Mouse (Mus musculus) stomach, embryonic 14.5 days (tissue): ENCODE data around the gene Ramp1. TPM values are rescaled to one million over a fixed set of nuclear protein-coding genes. Genes with fewer than 3 reads are reported as not detected.

ENCODE experiments used
- ATAC-seq: fragments of 200-750 bp; cut with Nextera tagmentation; 2 replicates; pipeline ENCODE4 v1.8.0; 2017; ENCODE audit warnings: low read depth, moderate TSS enrichment; ENCODE audit not compliant: insufficient number of reproducible peaks, insufficient read depth, low FRiP score
- H3K27ac ChIP-seq: fragments of 300-500 bp; sonication (generic); 2 replicates; pipeline ENCODE4 v1.5.1; 2014; ENCODE audit warnings: mild to moderate bottlenecking, low read length, moderate library complexity, mixed read lengths
- H3K27me3 ChIP-seq: fragments of 300-500 bp; sonication (generic); 2 replicates; pipeline ENCODE4 v1.6.1; 2014; ENCODE audit warnings: low read length, control low read depth, mixed read lengths; ENCODE audit not compliant: control insufficient read depth, insufficient read depth
- H3K36me3 ChIP-seq: fragments of 300-500 bp; sonication (generic); 2 replicates; pipeline ENCODE4 v1.6.1; 2014; ENCODE audit warnings: mild to moderate bottlenecking, control low read depth, low read length, moderate library complexity, mixed read lengths; ENCODE audit not compliant: control insufficient read depth, insufficient read depth
- H3K4me1 ChIP-seq: fragments of 300-500 bp; sonication (generic); 2 replicates; pipeline ENCODE4 v1.6.1; 2014; ENCODE audit warnings: low read length, control low read depth, mixed read lengths; ENCODE audit not compliant: control insufficient read depth, insufficient read depth
- H3K4me2 ChIP-seq: fragments of 300-500 bp; sonication (generic); replicated peaks from 2 replicates; pipeline ENCODE4 v1.6.1; 2014; ENCODE audit warnings: low read depth, low read length, control low read depth
- H3K4me3 ChIP-seq: fragments of 300-500 bp; sonication (generic); 2 replicates; pipeline ENCODE4 v1.5.1; 2014; ENCODE audit warnings: low read depth, low read length, control low read depth
- H3K9ac ChIP-seq: fragments of 300-500 bp; sonication (generic); replicated peaks from 2 replicates; pipeline ENCODE4 v1.6.1; 2014; ENCODE audit warnings: low read depth, mild to moderate bottlenecking, control low read depth, low read length, moderate library complexity, mixed read lengths
- H3K9me3 ChIP-seq: fragments of 300-500 bp; sonication (generic); 2 replicates; pipeline ENCODE4 v1.6.1; 2016; ENCODE audit warnings: low read depth, low read length, control low read depth; ENCODE audit not compliant: control insufficient read depth
- WGBS: fragments of 180-500 bp; shearing (Covaris S2); extraction: QIAGEN DNeasy Blood & Tissue Kit; methylation state at CpG from one replicate; pipeline ENCODE4 v1.1.7; 2014; 5-methylcytosine and 5-hydroxymethylcytosine counted together
- polyA plus RNA-seq: library from polyadenylated mRNA; unstranded; fragments of >200 nt; fragmentation: Nextera tagmentation; extraction: Ambion mirVana; gene quantifications from 2 replicates; pipeline ENCODE4 v1.2.1, GENCODE M21; 2014

Ramp1 gene
- polyA plus RNA-seq, 1 experiment from 2014 or later, result 4.6 TPM

DNA sequence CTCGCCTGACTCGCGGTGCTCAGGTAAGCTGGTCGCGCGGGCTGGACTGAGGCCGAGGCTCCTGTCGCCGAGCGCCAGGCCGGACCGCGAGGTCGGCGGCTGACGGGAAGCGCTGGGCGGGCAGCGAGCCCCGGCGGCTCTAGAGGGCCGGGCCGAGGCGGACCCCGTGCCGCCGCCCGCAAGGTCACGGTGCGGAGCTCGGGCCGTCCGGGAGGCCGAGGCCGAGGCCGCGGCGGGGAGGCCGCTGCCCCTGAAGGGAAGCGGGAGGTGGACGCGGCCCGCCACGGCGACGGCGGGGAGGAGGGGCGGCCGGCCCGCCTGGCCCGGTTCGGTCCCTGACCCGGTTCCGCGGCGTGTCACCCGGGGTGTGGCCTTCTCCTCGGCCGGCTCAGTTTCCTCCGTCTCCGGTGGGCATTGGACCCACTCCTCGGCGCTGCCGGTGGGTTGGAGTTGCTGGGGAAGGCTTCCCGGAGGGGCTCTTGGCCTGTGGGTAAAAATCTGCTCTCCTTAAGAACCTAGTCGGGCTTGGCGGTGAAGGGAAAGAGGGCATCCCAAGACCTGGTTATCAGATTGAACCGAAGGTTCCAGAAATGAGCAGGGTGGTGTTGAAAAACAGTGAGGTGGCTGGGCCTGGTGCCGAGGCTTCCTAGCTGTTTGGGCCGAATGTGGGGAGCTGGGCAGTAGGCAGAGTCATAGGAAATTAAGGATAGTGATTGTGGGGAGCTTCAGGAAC, 71.0 kb downstream of the Ramp1 start:
- H3K9me3 ChIP-seq, result no peaks in the 10 kb centered on the region
- ATAC-seq, result no peak; the same call in 1 of the 2 replicates
- peak overlapping the region; percentile 99 for H3K4me3 ChIP-seq
- peaks cover 29% of the 10 kb centered on the region for H3K4me1 ChIP-seq
- H3K27me3 ChIP-seq, result no peaks in the 10 kb centered on the region
- WGBS, result 1% methylated on average over 66 of the region's 70 CpGs
- H3K27ac ChIP-seq, result peak overlapping the region; percentile 76
- H3K36me3 ChIP-seq, result no peaks in the 10 kb centered on the region
- H3K4me2 ChIP-seq, result peak overlapping the region; percentile 77
- H3K9ac ChIP-seq, result peak overlapping the region; percentile 96

DNA sequence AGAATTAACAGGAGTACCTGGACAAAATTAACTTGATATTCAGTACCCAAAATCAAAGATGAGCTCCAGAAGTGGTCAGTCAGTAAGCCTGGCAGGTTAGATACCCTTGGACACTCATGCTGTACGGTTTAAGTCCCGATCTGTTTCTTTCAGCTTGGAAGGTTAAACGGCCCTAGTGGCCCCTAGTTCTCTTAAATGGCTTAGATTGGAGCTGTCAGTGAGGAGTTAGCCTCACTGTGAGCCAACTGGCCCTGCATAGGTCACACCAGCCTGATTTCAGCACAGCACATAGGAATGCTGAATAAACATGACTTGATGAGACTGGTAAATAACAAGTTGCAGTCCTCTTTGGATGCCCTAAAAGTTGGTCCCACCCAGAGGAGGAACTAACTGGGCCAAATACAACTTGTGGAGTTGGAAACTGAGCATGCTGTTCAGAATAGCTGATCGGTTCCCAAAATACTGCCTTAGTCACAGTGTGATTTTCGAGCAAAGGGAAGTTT, 71.6 kb downstream of the Ramp1 start:
- 48% methylated on average over 5 of the region's 5 CpGs for WGBS
- no peak for ATAC-seq
- H3K4me2 ChIP-seq, result peak overlapping the region; percentile 77

DNA sequence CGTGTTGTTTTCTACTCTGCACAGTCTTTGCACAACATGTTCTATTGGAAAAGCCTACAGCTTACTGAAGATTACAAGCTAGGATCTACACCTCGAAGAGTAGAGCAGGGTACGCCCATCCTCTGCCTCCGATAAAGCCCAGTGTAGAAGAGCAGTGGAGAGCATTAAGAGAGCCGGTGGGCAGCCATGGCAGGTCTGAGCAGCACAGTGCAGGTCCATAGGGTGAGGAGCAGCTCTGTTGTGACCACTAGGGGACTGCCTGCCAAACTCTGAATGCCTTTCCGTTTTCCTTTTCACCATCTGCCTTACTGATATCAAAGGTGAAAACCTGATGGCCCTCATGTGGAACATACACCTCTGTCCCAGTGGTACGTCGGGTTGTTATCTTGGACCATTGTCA, 72.3 kb downstream of the Ramp1 start:
- no peak overlapping the region for H3K27ac ChIP-seq
- H3K4me1 ChIP-seq, result peaks cover 29% of the 10 kb centered on the region
- no peaks in the 10 kb centered on the region; the same call in 1 of the 2 replicates for H3K36me3 ChIP-seq
- peak overlapping the region; percentile 14; the same call in 1 of the 2 replicates for H3K9ac ChIP-seq
- peak overlapping the region; percentile 77; the same call in 1 of the 2 replicates for H3K4me2 ChIP-seq
- 63% methylated on average over 8 of the region's 8 CpGs for WGBS
- H3K27me3 ChIP-seq, result no peaks in the 10 kb centered on the region
- H3K9me3 ChIP-seq, result no peaks in the 10 kb centered on the region
- no peak for ATAC-seq
- H3K4me3 ChIP-seq, result peak overlapping the region; percentile 6; the same call in 1 of the 2 replicates

More for the DNA sequence above, 71.6 kb downstream of the Ramp1 start:
- Histone ChIP-seq H3K4me1 (peaks cover 29% of the 10 kb centered on the region), H3K36me3 (no peaks in the 10 kb centered on the region; the same call in 1 of the 2 replicates), H3K9ac (peak overlapping the region; percentile 96), H3K27me3 (no peaks in the 10 kb centered on the region), H3K27ac (no peak overlapping the region), H3K4me3 (peak overlapping the region; percentile 99), H3K9me3 (no peaks in the 10 kb centered on the region)

DNA sequence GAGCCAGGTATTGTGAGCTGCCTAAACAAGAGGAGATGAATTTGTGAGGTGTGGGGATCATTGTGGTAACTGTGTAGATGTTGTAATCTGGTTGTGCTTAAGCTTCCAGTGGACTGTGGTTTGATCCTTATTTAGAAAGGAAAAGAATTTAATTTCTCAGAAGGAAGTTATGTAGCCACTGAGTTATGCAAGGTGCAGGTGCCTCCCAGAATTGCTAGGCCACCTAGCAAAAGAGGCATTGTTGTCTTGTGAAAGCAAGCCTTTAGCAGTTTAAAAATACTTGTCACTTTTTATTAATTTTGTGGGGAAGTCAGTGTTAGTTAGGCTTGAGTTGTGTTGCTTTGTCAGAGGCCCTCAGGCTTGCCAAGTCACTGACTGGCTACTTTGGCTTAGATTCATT, 78.3 kb downstream of the Ramp1 start:
- H3K9me3 ChIP-seq, result no peaks in the 10 kb centered on the region
- no peaks in the 10 kb centered on the region for H3K27me3 ChIP-seq
- no peak overlapping the region for H3K27ac ChIP-seq
- H3K36me3 ChIP-seq, result no peaks in the 10 kb centered on the region; the same call in 1 of the 2 replicates
- no peak for ATAC-seq
- H3K4me1 ChIP-seq, result peaks cover 12% of the 10 kb centered on the region; the same call in 1 of the 2 replicates
- H3K9ac ChIP-seq, result no peak overlapping the region
- H3K4me3 ChIP-seq, result no peak overlapping the region
- H3K4me2 ChIP-seq, result no peak overlapping the region

GRCm38 (mm10) chr1:91259794-91260193, 80.2 kb downstream of the Ramp1 start:
- H3K27ac ChIP-seq, result no peak overlapping the region
- no peaks in the 10 kb centered on the region for H3K9me3 ChIP-seq
- H3K27me3 ChIP-seq, result no peaks in the 10 kb centered on the region
- no peak overlapping the region for H3K9ac ChIP-seq
- WGBS, result 85% methylated on average over 5 of the region's 5 CpGs
- H3K4me3 ChIP-seq, result no peak overlapping the region
- H3K36me3 ChIP-seq, result no peaks in the 10 kb centered on the region; the same call in 1 of the 2 replicates
- no peak for ATAC-seq
- H3K4me1 ChIP-seq, result 0 out of 2 replicates have a peak, but pooled peaks cover 2% of the 10 kb centered on the region
- no peak overlapping the region for H3K4me2 ChIP-seq

- Histone ChIP-seq H3K27ac (no peak overlapping the region), H3K9ac (no peak overlapping the region), H3K4me3 (no peak overlapping the region), H3K4me2 (no peak overlapping the region), H3K27me3 (no peaks in the 10 kb centered on the region), H3K4me1 (0 out of 2 replicates have a peak, but pooled peaks cover 2% of the 10 kb centered on the region), H3K36me3 (peaks cover 7% of the 10 kb centered on the region; the same call in 1 of the 2 replicates), H3K9me3 (no peaks in the 10 kb centered on the region)
- ATAC-seq, result no peak
- 88% methylated on average over 7 of the region's 7 CpGs for WGBS
These were observed 82.9 kb downstream of the Ramp1 start for GRCm38 (mm10) chr1:91262508-91262907.

DNA sequence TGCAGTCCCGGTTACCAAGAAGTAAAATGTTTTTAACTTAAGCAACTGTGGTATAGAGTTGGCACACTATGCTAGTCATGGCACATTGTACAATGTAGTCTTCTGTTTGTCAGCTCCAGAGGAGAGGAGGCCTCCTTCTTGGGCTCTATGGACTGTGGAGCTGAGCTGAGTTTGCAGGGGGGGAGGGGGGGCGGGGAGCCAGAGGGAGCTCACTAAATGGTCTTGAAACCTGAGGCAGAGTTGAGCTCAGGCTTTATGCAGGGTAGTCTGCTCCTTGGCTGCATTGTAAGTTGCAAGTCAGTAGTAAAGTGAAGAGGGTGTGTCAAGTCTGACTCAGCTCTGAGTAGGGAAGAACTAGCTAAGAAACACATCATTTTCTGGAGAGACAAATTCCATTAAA, 92.6 kb downstream of the Ramp1 start:
- no peak overlapping the region for H3K27ac ChIP-seq
- 85% methylated on average over 2 of the region's 2 CpGs for WGBS
- no peak for ATAC-seq

More for the DNA sequence above, 92.6 kb downstream of the Ramp1 start:
- Histone ChIP-seq H3K4me3 (no peak overlapping the region), H3K4me1 (no peaks in the 10 kb centered on the region), H3K4me2 (no peak overlapping the region), H3K27me3 (no peaks in the 10 kb centered on the region), H3K9ac (no peak overlapping the region), H3K9me3 (no peaks in the 10 kb centered on the region), H3K36me3 (peaks cover 15% of the 10 kb centered on the region)
